Mouse (Mus musculus) hindbrain, embryonic 16.5 days (tissue): ENCODE measurements around the gene Itgam. TPM values are rescaled to one million over a fixed set of nuclear protein-coding genes. Genes with fewer than 3 reads are reported as not detected.

Experiments used
- ATAC-seq: fragments of 200-750 bp; cut with Nextera tagmentation; 2 replicates; pipeline ENCODE4 v1.8.0; 2017; ENCODE audit warnings: moderate TSS enrichment, moderate library complexity
- H3K27ac ChIP-seq: fragments of 300-500 bp; sonication (generic); 2 replicates; pipeline ENCODE4 v1.5.1; 2014; ENCODE audit warnings: low read depth, mild to moderate bottlenecking, control low read depth, low read length, moderate library complexity
- H3K27me3 ChIP-seq: fragments of 300-500 bp; sonication (generic); replicated peaks from 2 replicates; pipeline ENCODE4 v1.6.1; 2014; ENCODE audit warnings: low read length; ENCODE audit not compliant: control insufficient read depth, insufficient read depth
- H3K36me3 ChIP-seq: fragments of 300-500 bp; sonication (generic); 2 replicates; pipeline ENCODE4 v1.6.1; 2014; ENCODE audit warnings: mild to moderate bottlenecking, low read length, moderate library complexity, mixed read lengths; ENCODE audit not compliant: control insufficient read depth, insufficient read depth
- H3K4me1 ChIP-seq: fragments of 300-500 bp; sonication (generic); 2 replicates; pipeline ENCODE4 v1.6.1; 2014; ENCODE audit warnings: low read depth, low read length; ENCODE audit not compliant: control insufficient read depth, insufficient read depth
- H3K4me2 ChIP-seq: fragments of 300-500 bp; sonication (generic); 2 replicates; pipeline ENCODE4 v1.6.1; 2014; ENCODE audit warnings: mild to moderate bottlenecking, low read length, control low read depth, moderate library complexity
- H3K4me3 ChIP-seq: fragments of 300-500 bp; sonication (generic); 2 replicates; pipeline ENCODE4 v1.5.1; 2014; ENCODE audit warnings: mild to moderate bottlenecking, low read length, control low read depth, moderate library complexity
- H3K9ac ChIP-seq: fragments of 300-500 bp; sonication (generic); 2 replicates; pipeline ENCODE4 v1.6.1; 2014; ENCODE audit warnings: low read depth, mild to moderate bottlenecking, control low read depth, low read length, moderate library complexity
- H3K9me3 ChIP-seq: fragments of 300-500 bp; sonication (generic); 2 replicates; pipeline ENCODE4 v1.6.1; 2014; ENCODE audit warnings: mild to moderate bottlenecking, low read length, moderate library complexity; ENCODE audit not compliant: control insufficient read depth
- WGBS: fragments of 180-500 bp; shearing (Covaris S2); extraction: QIAGEN DNeasy Blood & Tissue Kit; methylation state at CpG from one replicate; pipeline ENCODE4 v1.1.7; 2014; 5-methylcytosine and 5-hydroxymethylcytosine counted together
- polyA plus RNA-seq: library from polyadenylated mRNA; unstranded; fragments of >200 nt; fragmentation: Nextera tagmentation; extraction: Ambion mirVana; gene quantifications from 2 replicates; pipeline ENCODE4 v1.2.1, GENCODE M21; 2015

Itgam gene
- polyA plus RNA-seq, 1 experiment from 2014 or later: 0.94 TPM

DNA sequence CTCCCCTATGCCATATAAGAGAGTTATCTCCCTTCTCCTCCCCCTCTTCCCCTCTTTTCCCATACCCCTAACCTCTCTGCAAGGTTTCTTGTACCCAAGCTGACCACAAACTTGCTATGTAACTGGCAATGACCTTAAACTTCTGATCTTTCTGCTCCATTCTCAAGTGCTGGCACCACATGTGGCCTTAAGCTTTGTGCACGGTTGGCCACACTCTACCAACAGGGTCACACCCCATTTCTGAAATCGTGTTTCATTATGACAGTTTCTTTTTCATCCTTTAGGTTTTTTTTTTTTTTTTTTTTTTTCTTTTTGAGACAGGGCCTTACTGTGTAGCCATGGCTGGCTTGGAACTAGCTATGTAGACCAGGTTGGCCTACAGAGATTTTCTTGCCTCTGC is 7.4 kb downstream of the Itgam start:
- Histone ChIP-seq H3K9ac (no peak overlapping the region), H3K27ac (no peak overlapping the region), H3K4me2 (no peak overlapping the region), H3K4me3 (no peak overlapping the region), H3K36me3 (no peaks in the 10 kb centered on the region), H3K27me3 (no peaks in the 10 kb centered on the region), H3K9me3 (no peaks in the 10 kb centered on the region), H3K4me1 (no peaks in the 10 kb centered on the region)
- no peak for ATAC-seq
- 72% methylated on average over 2 of the region's 2 CpGs for WGBS

DNA sequence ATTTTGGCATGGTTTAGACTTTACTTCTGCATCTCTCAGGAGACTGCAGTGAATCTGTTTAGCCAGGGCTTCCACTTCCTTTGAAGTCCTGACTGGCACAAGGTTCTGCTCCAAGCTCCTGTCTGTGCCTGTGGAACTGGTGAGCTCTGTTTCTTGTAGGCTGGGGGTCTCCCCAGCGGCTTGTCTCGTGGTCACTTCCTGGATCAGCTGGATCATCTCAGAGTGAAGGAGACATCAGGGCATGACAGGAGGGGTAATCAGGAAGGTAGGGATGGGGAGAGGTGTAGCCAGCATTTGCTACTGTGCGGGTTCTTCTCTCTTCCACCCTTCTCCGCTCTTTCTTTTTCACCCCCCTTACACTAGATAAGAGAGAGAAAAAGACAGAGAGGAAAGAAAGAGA is 9.4 kb downstream of the Itgam start:
- Histone ChIP-seq H3K9me3 (no peaks in the 10 kb centered on the region), H3K27ac (no peak overlapping the region), H3K27me3 (no peaks in the 10 kb centered on the region), H3K36me3 (no peaks in the 10 kb centered on the region), H3K4me1 (no peaks in the 10 kb centered on the region), H3K4me2 (no peak overlapping the region), H3K9ac (no peak overlapping the region), H3K4me3 (no peak overlapping the region)
- no peak for ATAC-seq
- 86% methylated on average over 4 of the region's 4 CpGs for WGBS

DNA sequence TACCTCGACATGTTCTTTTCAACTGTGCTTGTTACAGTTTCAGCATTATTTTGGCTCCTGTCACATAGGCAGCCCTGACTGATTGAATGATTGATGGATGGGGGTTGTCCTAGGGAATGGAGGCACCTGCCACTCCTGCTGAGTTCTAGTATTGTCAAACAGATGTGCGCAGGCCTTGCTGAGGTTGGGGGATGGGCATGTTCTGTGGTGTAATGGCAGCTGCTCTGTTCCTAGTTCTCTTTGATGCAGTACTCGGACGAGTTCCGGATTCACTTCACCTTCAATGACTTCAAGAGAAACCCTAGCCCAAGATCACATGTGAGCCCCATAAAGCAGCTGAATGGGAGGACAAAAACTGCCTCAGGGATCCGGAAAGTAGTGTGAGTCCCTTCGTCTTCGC is 17.6 kb downstream of the Itgam start:
- no peak overlapping the region for H3K9ac ChIP-seq

DNA sequence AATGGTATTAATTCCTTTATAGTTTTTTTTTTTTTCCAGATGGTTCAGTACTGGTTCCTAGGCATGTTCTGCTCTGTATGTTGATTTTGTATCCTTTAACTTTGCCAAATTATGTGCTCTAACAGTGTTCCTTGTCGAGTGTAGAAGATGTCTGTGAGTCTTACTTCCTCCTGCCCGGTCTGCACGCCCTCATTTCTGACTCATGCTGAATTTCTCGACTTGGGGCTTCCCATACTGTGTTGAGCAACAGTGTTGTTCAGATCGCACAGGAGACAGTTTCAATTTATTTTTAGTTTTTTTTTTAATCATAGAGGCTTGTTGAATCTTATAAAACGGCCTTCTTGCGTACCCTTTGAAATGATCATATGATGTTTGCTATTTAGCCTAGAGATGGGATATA is 26.7 kb downstream of the Itgam start:
- ATAC-seq: no peak
- H3K9ac ChIP-seq: no peak overlapping the region
- WGBS: 85% methylated on average over 7 of the region's 7 CpGs
- no peak overlapping the region for H3K4me3 ChIP-seq
- H3K9me3 ChIP-seq: no peaks in the 10 kb centered on the region
- no peak overlapping the region for H3K4me2 ChIP-seq
- H3K27me3 ChIP-seq: no peaks in the 10 kb centered on the region
- no peaks in the 10 kb centered on the region for H3K36me3 ChIP-seq
- H3K27ac ChIP-seq: no peak overlapping the region
- no peaks in the 10 kb centered on the region for H3K4me1 ChIP-seq

More for the DNA sequence above, 17.6 kb downstream of the Itgam start:
- H3K4me3 ChIP-seq: no peak overlapping the region
- H3K4me1 ChIP-seq: no peaks in the 10 kb centered on the region
- no peaks in the 10 kb centered on the region for H3K36me3 ChIP-seq
- no peaks in the 10 kb centered on the region for H3K27me3 ChIP-seq
- 75% methylated on average over 8 of the region's 8 CpGs for WGBS
- H3K27ac ChIP-seq: no peak overlapping the region
- no peak overlapping the region for H3K4me2 ChIP-seq
- ATAC-seq: no peak
- H3K9me3 ChIP-seq: no peaks in the 10 kb centered on the region

DNA sequence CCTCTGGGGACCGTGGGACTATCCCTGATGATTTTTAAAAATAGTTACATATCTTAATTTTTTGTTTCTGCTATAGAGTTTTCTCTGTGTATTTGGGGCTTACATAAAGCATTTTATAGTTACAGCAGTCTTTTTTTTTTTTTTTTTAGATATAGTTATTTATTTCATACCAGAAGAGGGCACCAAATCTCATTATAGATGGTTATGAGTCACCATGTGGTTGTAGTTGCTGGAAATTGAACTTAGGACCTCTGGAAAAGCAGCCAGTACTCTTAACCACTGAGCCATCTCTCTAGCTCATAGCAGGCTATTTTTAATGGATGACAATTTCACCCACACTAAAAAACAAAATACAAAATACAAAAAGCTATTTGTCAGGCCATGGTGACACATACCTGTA is 35.7 kb downstream of the Itgam start:
- no peak for ATAC-seq
- no peak overlapping the region for H3K4me2 ChIP-seq
- no peaks in the 10 kb centered on the region for H3K27me3 ChIP-seq

DNA sequence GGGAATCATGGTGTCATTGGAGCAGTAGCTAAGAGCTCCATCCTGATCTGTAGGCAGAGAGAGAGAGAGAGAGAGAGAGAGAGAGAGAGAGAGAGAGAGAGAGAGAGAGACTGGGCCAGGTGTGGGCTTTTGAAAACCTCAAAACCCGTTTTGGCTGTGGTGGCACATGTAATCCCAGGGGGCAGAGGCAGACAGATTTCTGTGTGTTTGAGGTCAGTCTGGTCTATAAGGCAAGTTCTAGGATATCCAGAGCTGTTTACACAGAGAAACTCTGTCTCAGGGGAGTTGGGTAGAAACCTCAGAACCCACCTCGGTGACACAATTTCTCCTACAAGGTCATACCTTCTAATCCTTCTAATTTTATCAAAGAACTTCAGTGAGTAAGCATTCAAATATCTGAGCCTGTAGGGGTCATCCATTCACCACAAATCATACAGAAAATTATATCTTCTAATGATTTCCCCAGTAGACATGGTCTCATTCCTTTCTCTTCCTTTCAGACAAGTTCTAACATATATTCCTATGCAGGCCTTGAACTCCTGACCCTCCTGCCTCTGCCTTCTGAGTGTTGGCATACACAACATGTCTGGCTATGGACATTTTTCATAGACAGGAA is 38.4 kb downstream of the Itgam start:
- H3K27me3 ChIP-seq: no peaks in the 10 kb centered on the region
- ATAC-seq: no peak
- WGBS: 74% methylated on average over 2 of the region's 2 CpGs
- no peak overlapping the region for H3K4me3 ChIP-seq
- no peaks in the 10 kb centered on the region for H3K36me3 ChIP-seq
- no peak overlapping the region for H3K9ac ChIP-seq
- no peak overlapping the region for H3K27ac ChIP-seq
- no peaks in the 10 kb centered on the region for H3K4me1 ChIP-seq
- no peaks in the 10 kb centered on the region for H3K9me3 ChIP-seq
- H3K4me2 ChIP-seq: no peak overlapping the region

More for the DNA sequence above, 35.7 kb downstream of the Itgam start:
- 97% methylated on average over 1 of the region's 1 CpGs for WGBS
- H3K4me1 ChIP-seq: no peaks in the 10 kb centered on the region
- H3K9me3 ChIP-seq: no peaks in the 10 kb centered on the region
- no peak overlapping the region for H3K27ac ChIP-seq
- no peak overlapping the region for H3K4me3 ChIP-seq
- H3K9ac ChIP-seq: no peak overlapping the region
- H3K36me3 ChIP-seq: no peaks in the 10 kb centered on the region

DNA sequence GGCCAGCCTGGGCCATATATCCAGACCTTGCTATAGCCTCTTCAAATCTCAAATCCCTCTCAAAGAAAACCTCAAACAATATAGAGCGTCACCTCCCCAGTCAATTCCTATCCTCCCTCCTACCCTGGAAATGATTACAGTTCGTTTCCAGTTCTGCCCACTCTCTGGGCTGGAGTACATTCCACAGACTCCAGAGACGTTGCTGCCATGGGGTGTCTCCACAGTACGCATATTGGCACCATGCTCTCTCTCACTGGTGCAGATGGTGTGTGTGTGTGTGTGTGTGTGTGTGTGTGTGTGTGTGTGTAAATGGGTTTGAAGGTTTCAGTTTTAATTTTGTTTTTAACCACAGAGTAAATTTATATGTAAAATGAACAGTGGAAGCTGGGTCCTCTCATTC is 42.8 kb downstream of the Itgam start:
- Histone ChIP-seq H3K36me3 (no peaks in the 10 kb centered on the region), H3K4me2 (no peak overlapping the region), H3K27ac (no peak overlapping the region), H3K9ac (no peak overlapping the region), H3K27me3 (no peaks in the 10 kb centered on the region), H3K4me3 (no peak overlapping the region), H3K9me3 (no peaks in the 10 kb centered on the region), H3K4me1 (no peaks in the 10 kb centered on the region)
- WGBS: 59% methylated on average over 4 of the region's 4 CpGs
- ATAC-seq: no peak

DNA sequence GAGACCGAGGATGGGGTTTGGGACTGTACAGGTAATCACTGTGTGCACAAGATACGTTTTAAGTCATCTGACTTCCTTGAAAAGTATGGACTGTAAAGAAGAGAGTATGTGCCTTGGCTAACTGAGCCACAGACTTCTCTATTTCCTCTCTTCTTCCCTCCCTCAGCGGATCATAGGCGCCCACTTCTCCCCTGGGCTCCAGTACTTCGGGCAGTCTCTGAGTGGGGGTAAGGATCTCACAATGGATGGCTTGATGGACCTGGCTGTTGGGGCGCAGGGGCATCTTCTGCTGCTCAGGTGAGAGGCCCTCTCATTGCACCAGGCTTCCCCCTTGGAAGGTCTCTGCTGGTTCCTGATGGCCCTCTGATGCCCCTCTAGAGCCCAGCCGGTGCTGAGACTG is 45.0 kb downstream of the Itgam start:
- Histone ChIP-seq H3K4me2 (no peak overlapping the region), H3K4me1 (no peaks in the 10 kb centered on the region), H3K9ac (no peak overlapping the region), H3K27ac (no peak overlapping the region), H3K36me3 (no peaks in the 10 kb centered on the region), H3K9me3 (no peaks in the 10 kb centered on the region), H3K27me3 (no peaks in the 10 kb centered on the region), H3K4me3 (no peak overlapping the region)
- no peak for ATAC-seq
- WGBS: 92% methylated on average over 7 of the region's 7 CpGs

DNA sequence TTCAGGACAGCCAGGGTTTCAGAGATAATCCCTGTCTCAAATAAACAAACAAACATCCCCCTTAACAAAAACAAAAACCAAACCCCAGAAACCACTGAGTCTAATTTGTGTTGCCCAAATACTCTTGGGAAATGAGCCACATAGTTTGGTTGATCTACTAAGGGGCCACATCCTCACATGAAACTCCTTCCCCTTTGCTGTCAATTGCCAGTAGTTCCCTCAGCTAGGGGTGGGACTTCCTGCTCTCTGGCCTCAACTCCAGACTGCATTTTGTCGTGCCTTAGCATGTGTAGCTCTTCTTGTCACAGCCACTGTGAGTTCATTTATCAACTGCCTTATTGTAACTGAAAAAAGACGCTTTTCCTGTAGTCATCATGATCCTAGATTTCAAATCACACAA is 47.9 kb downstream of the Itgam start:
- Histone ChIP-seq H3K9me3 (no peaks in the 10 kb centered on the region), H3K36me3 (no peaks in the 10 kb centered on the region), H3K4me2 (no peak overlapping the region), H3K27ac (no peak overlapping the region), H3K9ac (no peak overlapping the region), H3K4me1 (no peaks in the 10 kb centered on the region), H3K27me3 (no peaks in the 10 kb centered on the region), H3K4me3 (no peak overlapping the region)
- WGBS: 73% methylated on average over 2 of the region's 2 CpGs
- no peak for ATAC-seq

DNA sequence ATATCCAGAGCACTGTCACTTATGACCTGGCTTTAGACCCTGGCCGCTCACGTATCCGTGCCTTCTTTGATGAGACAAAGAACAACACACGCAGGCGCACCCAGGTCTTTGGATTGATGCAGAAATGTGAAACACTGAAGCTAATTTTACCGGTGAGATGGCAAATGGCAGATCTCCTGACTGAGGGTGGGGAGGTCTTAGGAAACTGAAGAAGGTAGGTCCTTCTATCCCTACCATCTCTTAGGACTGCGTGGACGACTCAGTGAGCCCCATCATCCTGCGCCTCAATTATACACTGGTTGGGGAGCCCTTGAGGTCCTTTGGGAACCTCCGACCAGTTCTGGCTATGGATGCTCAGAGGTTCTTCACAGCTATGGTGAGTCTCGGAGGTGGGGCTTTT is 49.7 kb downstream of the Itgam start:
- ATAC-seq: no peak
- H3K27ac ChIP-seq: no peak overlapping the region
- no peak overlapping the region for H3K4me3 ChIP-seq
- no peak overlapping the region for H3K4me2 ChIP-seq
- H3K4me1 ChIP-seq: no peaks in the 10 kb centered on the region
- no peak overlapping the region for H3K9ac ChIP-seq
- 92% methylated on average over 11 of the region's 11 CpGs for WGBS
- no peaks in the 10 kb centered on the region for H3K9me3 ChIP-seq
- no peaks in the 10 kb centered on the region for H3K36me3 ChIP-seq
- no peaks in the 10 kb centered on the region for H3K27me3 ChIP-seq
